Mouse (Mus musculus) layer of hippocampus, adult 9-10 months (tissue): Measurements from ENCODE around the gene Shisal2b.

Source experiments
- DNase-seq: peaks from one replicate; pipeline ENCODE4 v3.0.0; 2022; ENCODE audit warnings: low spot score

Shisal2b gene

DNA sequence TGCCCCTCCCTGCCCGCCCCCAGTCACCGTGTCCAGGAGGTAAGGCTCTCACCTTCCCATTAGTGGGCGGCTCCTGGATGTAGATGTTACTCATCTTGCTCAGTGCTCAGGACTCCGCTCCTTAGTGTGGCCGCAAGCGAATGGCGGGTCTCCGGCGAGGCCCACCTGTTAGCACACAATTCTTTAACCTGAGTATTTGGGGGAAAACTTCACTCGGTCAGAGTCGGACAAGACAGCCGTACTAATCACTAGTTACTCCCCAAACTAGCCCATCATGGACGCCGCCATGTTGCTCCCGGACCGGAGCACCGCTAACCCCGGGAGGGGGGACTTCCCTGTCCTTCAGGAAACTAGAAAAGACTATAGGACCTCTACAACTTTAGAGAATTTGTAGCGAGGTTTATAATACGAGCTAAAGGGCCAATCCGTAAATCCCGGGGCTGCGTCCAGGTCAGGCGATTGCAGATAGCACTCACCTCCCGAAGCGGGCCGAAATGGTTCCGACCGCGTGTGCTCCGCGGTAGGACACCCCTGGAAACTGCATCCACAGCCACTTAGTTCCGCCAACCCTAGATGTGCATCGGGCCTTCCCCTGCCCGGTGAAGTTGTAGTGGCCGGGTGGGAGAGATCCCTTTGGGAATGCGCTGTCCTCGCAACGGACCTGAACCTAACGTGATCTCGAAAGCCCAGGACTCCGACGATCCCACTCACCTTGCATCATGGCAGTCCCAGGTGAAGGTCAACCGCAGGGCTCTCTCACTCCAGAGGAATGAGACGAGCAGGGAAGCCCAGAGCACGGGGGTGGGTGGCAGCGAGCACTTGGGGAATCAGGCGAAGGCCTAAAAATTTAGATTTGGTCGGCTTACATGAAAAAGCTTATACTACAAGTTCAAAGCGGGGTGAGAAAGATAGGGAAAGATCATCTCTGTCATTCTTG is 46.8 kb downstream of the Shisal2b start, which contains the start of gene Cwc27:
Gene Cwc27 (minus strand): TSS at position 508 of the 937 bp plus-strand sequence.
- DNase-seq = peak; percentile 70

DNA sequence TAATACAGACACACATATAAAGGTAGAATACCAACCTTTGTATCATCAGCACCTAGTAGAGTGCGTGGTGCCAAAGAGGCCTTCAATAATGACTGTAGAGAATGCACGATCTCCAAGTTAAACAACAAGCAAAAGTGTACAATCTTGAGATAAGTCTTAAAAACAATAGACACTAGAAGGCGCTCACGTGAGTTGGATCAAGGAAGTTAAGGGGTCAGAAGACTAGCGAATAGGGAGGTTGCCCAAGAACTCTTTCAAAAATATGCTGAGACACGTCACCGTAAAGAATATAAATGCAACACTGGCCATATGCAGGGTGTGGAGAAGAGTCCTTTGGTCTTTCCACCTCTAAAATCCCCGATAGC is 47.4 kb downstream of the Shisal2b start:
- DNase-seq = no peak

DNA sequence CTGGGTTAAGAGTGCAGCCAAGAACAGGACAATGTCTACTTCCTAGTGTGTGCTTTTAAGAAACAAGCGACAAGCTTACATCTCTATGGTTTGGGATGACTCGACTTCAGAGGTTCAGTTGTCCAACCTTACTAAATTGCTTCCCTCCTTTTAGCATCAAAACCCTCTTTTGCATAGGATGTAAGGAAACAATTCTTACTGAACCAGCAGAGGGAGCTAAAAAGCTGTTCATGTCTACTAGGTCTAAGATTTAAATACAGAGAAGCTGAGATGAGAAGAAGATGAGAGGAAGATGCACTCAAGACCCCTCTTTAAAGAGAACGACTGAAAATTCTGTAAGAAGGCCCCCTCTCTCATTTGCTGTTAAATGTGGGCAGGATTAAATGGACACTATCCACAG is 58.0 kb downstream of the Shisal2b start:
- DNase-seq = peak; percentile 44

DNA sequence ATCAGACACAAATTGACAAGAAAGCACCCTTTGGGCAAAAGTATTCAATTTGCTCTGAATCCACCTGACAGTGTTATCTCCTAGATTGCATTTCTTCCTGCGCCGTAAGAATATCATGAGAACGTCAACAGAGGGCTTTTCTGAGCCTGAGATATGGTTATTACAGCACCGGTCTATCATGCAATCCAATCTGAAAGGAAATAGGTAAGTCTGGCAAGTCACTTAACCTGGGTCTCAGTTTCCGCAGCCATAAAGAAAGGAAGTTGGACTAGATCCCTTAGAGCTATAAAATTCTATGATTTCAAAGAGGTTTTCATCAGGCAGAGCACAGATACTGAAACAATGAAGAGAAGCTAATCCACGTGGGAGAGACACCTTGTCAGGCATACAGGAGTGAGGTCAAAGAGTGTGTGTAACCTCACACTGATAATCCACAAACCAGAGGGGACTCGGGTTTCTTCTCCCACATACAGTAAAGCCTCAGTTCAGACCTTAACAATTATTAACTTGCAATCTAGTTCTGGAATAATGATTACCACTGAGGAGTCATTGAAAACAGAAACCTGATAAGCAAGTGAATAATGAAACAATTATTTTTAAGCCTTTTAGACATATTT is 64.0 kb downstream of the Shisal2b start:
- no peak for DNase-seq

DNA sequence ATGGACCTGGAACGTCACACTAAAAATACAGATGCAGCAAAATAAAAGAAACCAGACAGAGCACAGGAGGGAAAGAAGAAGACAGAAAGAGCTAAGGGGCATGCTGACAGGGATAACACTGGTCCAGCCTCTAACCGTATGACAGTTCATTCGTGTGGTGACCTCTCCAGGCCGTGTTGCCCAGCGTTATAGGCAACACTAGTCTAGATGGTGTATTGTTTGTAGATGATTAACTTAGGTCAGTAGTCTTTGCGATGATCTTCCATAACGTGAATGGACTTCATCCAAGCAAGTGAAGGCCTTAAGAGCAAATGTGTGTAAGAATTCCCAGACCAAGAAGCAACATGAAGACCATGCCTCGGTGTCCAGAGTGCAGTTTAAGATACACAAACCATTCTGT is 64.6 kb downstream of the Shisal2b start:
- DNase-seq = no peak
